Mouse (Mus musculus) kidney, adult 2 months (tissue): Measurements from ENCODE around the gene Apol8. TPM values are rescaled to one million over a fixed set of nuclear protein-coding genes. Genes with fewer than 3 reads are reported as not detected.

ENCODE experiments used
- DNase-seq: peaks from one replicate; pipeline ENCODE4 v3.0.0; 2021
- H3K27ac ChIP-seq: fragments of 200-500 bp; 2 replicates; pipeline ENCODE4 v1.5.1; 2012; ENCODE audit warnings: low read depth, low read length, control low read depth, inconsistent platforms; ENCODE audit not compliant: insufficient read depth
- H3K27me3 ChIP-seq: fragments of 200-500 bp; replicated peaks from 2 replicates; pipeline ENCODE4 v1.6.1; 2012; ENCODE audit warnings: mild to moderate bottlenecking, moderate library complexity, low read length, inconsistent platforms; ENCODE audit not compliant: control insufficient read depth, insufficient read depth
- H3K36me3 ChIP-seq: fragments of 200-500 bp; 2 replicates; pipeline ENCODE4 v1.6.1; 2012; ENCODE audit warnings: mild to moderate bottlenecking, moderate library complexity, low read length, inconsistent platforms; ENCODE audit not compliant: control insufficient read depth, insufficient read depth
- H3K4me1 ChIP-seq: fragments of 200-500 bp; 2 replicates; pipeline ENCODE4 v1.6.1; 2011; ENCODE audit warnings: low read length; ENCODE audit not compliant: control insufficient read depth, insufficient read depth
- H3K4me3 ChIP-seq: fragments of 200-500 bp; 2 replicates; pipeline ENCODE4 v1.5.1; 2011; ENCODE audit warnings: mild to moderate bottlenecking, low read depth, low read length, control low read depth; ENCODE audit not compliant: insufficient read depth
- CTCF ChIP-seq: fragments of 200-500 bp; conservative IDR thresholded peaks from 2 replicates; pipeline ENCODE4 v1.5.1; 2011; ENCODE audit warnings: low read depth, mild to moderate bottlenecking, control low read depth, low read length, moderate library complexity, mixed read lengths; ENCODE audit not compliant: insufficient read depth, insufficient read length
- POLR2A ChIP-seq: fragments of 200-500 bp; IDR thresholded peaks from one replicate; pipeline ENCODE4 v1.6.1; 2011; ENCODE audit warnings: low read depth, low read length, control low read depth
- WGBS: fragments of 180-500 bp; shearing (Covaris S2); methylation state at CpG from one replicate; pipeline ENCODE4 v1.1.7; 2018; 5-methylcytosine and 5-hydroxymethylcytosine counted together
- polyA plus RNA-seq: library from polyadenylated mRNA; depleted of rRNA; stranded (reverse); fragments of >200 nt; gene quantifications from 2 replicates; pipeline ENCODE4 v1.2.3, GENCODE M21; 2012

Apol8 gene
- polyA plus RNA-seq, 1 experiment: 0.06 TPM

GRCm38 (mm10) chr15:77761561-77762380 lies 5.0 kb upstream of the Apol8 start:
- H3K4me3 ChIP-seq: no peak overlapping the region
- WGBS: 66% methylated on average over 22 of the region's 22 CpGs
- DNase-seq: peak; percentile 41
- no peaks in the 10 kb centered on the region for H3K4me1 ChIP-seq
- H3K27me3 ChIP-seq: no peaks in the 10 kb centered on the region
- peak; percentile 68 for TF ChIP-seq CTCF
- no peak for TF ChIP-seq POLR2A
- no peak overlapping the region for H3K27ac ChIP-seq
- peaks cover 16% of the 10 kb centered on the region for H3K36me3 ChIP-seq

DNA sequence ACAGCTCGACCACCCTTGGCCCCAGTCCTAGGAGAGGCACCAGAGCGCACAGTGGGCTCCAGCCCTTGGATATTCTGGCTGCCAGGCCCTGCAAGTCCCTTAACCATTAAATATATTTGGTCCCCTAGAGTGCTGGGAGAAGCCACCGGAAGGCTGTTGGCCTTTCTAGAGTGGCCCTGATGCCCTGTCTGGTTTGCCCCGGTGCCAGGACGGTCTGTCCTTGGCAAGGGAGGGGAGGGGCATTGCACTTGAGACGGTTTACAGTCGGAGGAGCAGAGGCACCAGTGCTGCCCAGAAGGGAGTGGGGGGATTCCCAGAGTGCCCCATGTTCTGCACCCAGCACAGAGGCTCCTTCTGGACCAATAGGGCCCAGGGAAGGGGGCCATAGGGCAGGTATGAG lies 4.3 kb upstream of the Apol8 start:
- 72% methylated on average over 7 of the region's 7 CpGs for WGBS
- Histone ChIP-seq H3K4me3 (no peak overlapping the region), H3K27ac (no peak overlapping the region), H3K36me3 (peaks cover 10% of the 10 kb centered on the region), H3K27me3 (no peaks in the 10 kb centered on the region), H3K4me1 (no peaks in the 10 kb centered on the region)
- no peak for TF ChIP-seq POLR2A
- no peak for TF ChIP-seq CTCF
- no peak for DNase-seq

- H3K36me3 ChIP-seq: peaks cover 9% of the 10 kb centered on the region; the same call in 1 of the 2 replicates
- no peak overlapping the region for H3K27ac ChIP-seq
- no peak overlapping the region for H3K4me3 ChIP-seq
- TF ChIP-seq POLR2A: no peak
- TF ChIP-seq CTCF: no peak
- H3K27me3 ChIP-seq: no peaks in the 10 kb centered on the region
- 89% methylated on average over 16 of the region's 16 CpGs for WGBS
- H3K4me1 ChIP-seq: no peaks in the 10 kb centered on the region
- no peak for DNase-seq
Measured at GRCm38 (mm10) chr15:77760037-77760436, 3.2 kb upstream of the Apol8 start.

DNA sequence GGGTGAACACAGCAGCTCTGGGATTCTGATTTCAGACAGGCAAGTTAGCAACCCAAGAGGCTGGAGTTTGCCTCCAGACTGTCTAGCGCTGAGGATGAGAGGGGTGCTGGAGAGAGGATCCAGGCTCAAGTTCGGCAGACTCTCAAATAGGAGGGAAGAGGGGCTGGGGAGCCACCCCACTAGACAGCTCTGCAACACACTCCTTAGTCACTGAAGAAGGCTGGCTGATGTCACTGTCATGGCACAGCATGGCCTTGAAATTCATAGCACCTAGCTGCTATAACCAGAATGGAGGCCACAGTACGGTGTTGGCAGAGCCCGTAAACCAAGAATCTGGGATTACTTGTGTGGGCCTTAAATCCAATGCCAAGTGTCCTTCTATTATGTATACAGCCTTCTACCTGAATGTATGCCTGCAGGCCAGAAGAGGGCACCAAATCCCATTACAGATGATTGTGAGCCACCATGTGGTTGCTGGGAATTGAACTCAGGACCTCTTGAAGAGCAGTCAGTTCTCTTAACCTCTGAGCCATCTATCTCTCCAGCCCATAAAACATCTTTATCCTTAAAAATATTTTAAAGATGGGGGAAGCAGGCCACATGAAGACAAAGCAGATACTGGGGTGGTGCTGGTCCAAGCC lies 903 bp upstream of the Apol8 start:
- TF ChIP-seq CTCF: no peak
- TF ChIP-seq POLR2A: no peak
- Histone ChIP-seq H3K27me3 (no peaks in the 10 kb centered on the region), H3K4me1 (no peaks in the 10 kb centered on the region), H3K4me3 (no peak overlapping the region), H3K27ac (no peak overlapping the region), H3K36me3 (peaks cover 6% of the 10 kb centered on the region; the same call in 1 of the 2 replicates)
- DNase-seq: no peak
- WGBS: 78% methylated on average over 4 of the region's 4 CpGs

- no peaks in the 10 kb centered on the region for H3K36me3 ChIP-seq
- no peak overlapping the region for H3K4me3 ChIP-seq
- 69% methylated on average over 2 of the region's 2 CpGs for WGBS
- no peak for TF ChIP-seq CTCF
- TF ChIP-seq POLR2A: no peak
- DNase-seq: no peak
- no peak overlapping the region for H3K27ac ChIP-seq
- H3K4me1 ChIP-seq: no peaks in the 10 kb centered on the region
- no peaks in the 10 kb centered on the region for H3K27me3 ChIP-seq
Measured at GRCm38 (mm10) chr15:77756081-77756480, 722 bp downstream of the Apol8 start.

GRCm38 (mm10) chr15:77755132-77755531 lies 1.7 kb downstream of the Apol8 start:
- H3K4me3 ChIP-seq: no peak overlapping the region
- H3K27ac ChIP-seq: no peak overlapping the region
- H3K27me3 ChIP-seq: no peaks in the 10 kb centered on the region
- no peaks in the 10 kb centered on the region for H3K4me1 ChIP-seq
- no peak for TF ChIP-seq POLR2A
- no peak for TF ChIP-seq CTCF
- DNase-seq: no peak
- H3K36me3 ChIP-seq: no peaks in the 10 kb centered on the region
- WGBS: 83% methylated on average over 2 of the region's 2 CpGs

- Histone ChIP-seq H3K36me3 (no peaks in the 10 kb centered on the region), H3K4me1 (no peaks in the 10 kb centered on the region), H3K27me3 (no peaks in the 10 kb centered on the region), H3K27ac (no peak overlapping the region), H3K4me3 (no peak overlapping the region)
- WGBS: 36% methylated on average over 11 of the region's 11 CpGs
- no peak for TF ChIP-seq POLR2A
- no peak for TF ChIP-seq CTCF
- no peak for DNase-seq
Measured at GRCm38 (mm10) chr15:77752443-77752842, 4.4 kb downstream of the Apol8 start.
